Mouse (Mus musculus) liver, adult 2 months (tissue): ENCODE measurements at regions not wholly inside any gene's neighbourhood (a gene's known extent, or its start where the extent isn't known, plus 50 kb on each side); places are given as distances from the start of the nearest gene placed in this dataset.

Experiments used
- DNase-seq: peaks from one replicate; pipeline ENCODE4 v3.0.0-alpha.2; 2011; ENCODE audit warnings: low read depth, low spot score; ENCODE audit errors: extremely low read depth
- H3K27ac ChIP-seq: fragments of 200-500 bp; replicated peaks from 2 replicates; pipeline ENCODE4 v1.5.1; 2012; ENCODE audit warnings: low read depth, mild to moderate bottlenecking, control low read depth, inconsistent platforms, low read length; ENCODE audit not compliant: insufficient read depth
- H3K27me3 ChIP-seq: fragments of 200-500 bp; 2 replicates; pipeline ENCODE4 v1.6.1; 2012; ENCODE audit warnings: mild to moderate bottlenecking, moderate library complexity, low read length, inconsistent platforms; ENCODE audit not compliant: control insufficient read depth, insufficient read depth
- H3K36me3 ChIP-seq: fragments of 200-500 bp; 2 replicates; pipeline ENCODE4 v1.6.1; 2012; ENCODE audit warnings: low read length, inconsistent platforms; ENCODE audit not compliant: control insufficient read depth, insufficient read depth
- H3K4me1 ChIP-seq: fragments of 200-500 bp; 2 replicates; pipeline ENCODE4 v1.6.1; 2011; ENCODE audit warnings: low read length; ENCODE audit not compliant: control insufficient read depth, insufficient read depth
- H3K4me3 ChIP-seq: fragments of 200-500 bp; 2 replicates; pipeline ENCODE4 v1.5.1; 2011; ENCODE audit warnings: low read depth, mild to moderate bottlenecking, control low read depth, low read length, moderate library complexity; ENCODE audit not compliant: insufficient read depth
- H3K79me2 ChIP-seq: fragments of 200-500 bp; 2 replicates; pipeline ENCODE4 v1.6.1; 2012; ENCODE audit warnings: inconsistent platforms, mild to moderate bottlenecking, low read length, moderate library complexity; ENCODE audit not compliant: control insufficient read depth, insufficient read depth
- H3K9ac ChIP-seq: fragments of 200-500 bp; 2 replicates; pipeline ENCODE4 v1.6.1; 2012; ENCODE audit warnings: low read depth, mild to moderate bottlenecking, control low read depth, inconsistent platforms, low read length
- CTCF ChIP-seq: fragments of 200-500 bp; IDR thresholded peaks from 2 replicates; pipeline ENCODE4 v1.5.1; 2011; ENCODE audit warnings: low read depth, low read length, control low read depth
- POLR2A ChIP-seq: fragments of 200-500 bp; IDR thresholded peaks from 2 replicates; pipeline ENCODE4 v1.6.1; 2011; ENCODE audit warnings: low read length, control low read depth; ENCODE audit not compliant: insufficient read depth; ENCODE audit errors: extremely low read depth
- WGBS: fragments of 180-500 bp; shearing (Covaris S2); methylation state at CpG from one replicate; pipeline ENCODE4 v1.1.7; 2018; 5-methylcytosine and 5-hydroxymethylcytosine counted together

- Histone ChIP-seq H3K4me1 (no peaks in the 10 kb centered on the region), H3K27me3 (no peaks in the 10 kb centered on the region), H3K4me3 (no peak overlapping the region), H3K27ac (no peak overlapping the region), H3K9ac (no peak overlapping the region), H3K79me2 (no peaks in the 10 kb centered on the region), H3K36me3 (no peaks in the 10 kb centered on the region)
- TF ChIP-seq POLR2A (no peak), CTCF (no peak)
- DNase-seq: no peak
These were observed 556.5 kb upstream of the Sel1l start for GRCm38 (mm10) chr12:92405506-92405905.

- no peaks in the 10 kb centered on the region for H3K27me3 ChIP-seq
- no peak overlapping the region for H3K9ac ChIP-seq
- TF ChIP-seq CTCF (no peak), POLR2A (no peak)
- no peaks in the 10 kb centered on the region for H3K4me1 ChIP-seq
- H3K79me2 ChIP-seq: no peaks in the 10 kb centered on the region
- no peak overlapping the region for H3K27ac ChIP-seq
- no peak for DNase-seq
- H3K36me3 ChIP-seq: no peaks in the 10 kb centered on the region
- WGBS: 66% methylated on average over 1 of the region's 1 CpGs
- no peak overlapping the region for H3K4me3 ChIP-seq
These were observed 552.0 kb upstream of the Sel1l start for GRCm38 (mm10) chr12:92400987-92401386.

- Histone ChIP-seq H3K27ac (no peak overlapping the region), H3K9ac (no peak overlapping the region), H3K79me2 (no peaks in the 10 kb centered on the region), H3K4me3 (no peak overlapping the region), H3K27me3 (no peaks in the 10 kb centered on the region), H3K36me3 (no peaks in the 10 kb centered on the region), H3K4me1 (no peaks in the 10 kb centered on the region)
- TF ChIP-seq CTCF (no peak), POLR2A (no peak)
- DNase-seq: no peak
- 90% methylated on average over 2 of the region's 2 CpGs for WGBS
These were observed 537.2 kb upstream of the Sel1l start for GRCm38 (mm10) chr12:92386195-92386594.

GRCm38 (mm10) chr12:92384266-92384937 is 535.4 kb upstream of the Sel1l start:
- TF ChIP-seq CTCF (no peak), POLR2A (no peak)
- Histone ChIP-seq H3K79me2 (no peaks in the 10 kb centered on the region), H3K27ac (no peak overlapping the region), H3K27me3 (no peaks in the 10 kb centered on the region), H3K4me3 (no peak overlapping the region), H3K36me3 (no peaks in the 10 kb centered on the region), H3K4me1 (no peaks in the 10 kb centered on the region), H3K9ac (no peak overlapping the region)
- WGBS: 22% methylated on average over 5 of the region's 5 CpGs
- no peak for DNase-seq

- H3K4me1 ChIP-seq: no peaks in the 10 kb centered on the region
- TF ChIP-seq POLR2A (no peak), CTCF (no peak)
- H3K36me3 ChIP-seq: no peaks in the 10 kb centered on the region
- H3K27me3 ChIP-seq: no peaks in the 10 kb centered on the region
- no peak overlapping the region for H3K4me3 ChIP-seq
- H3K79me2 ChIP-seq: no peaks in the 10 kb centered on the region
- 61% methylated on average over 3 of the region's 3 CpGs for WGBS
- no peak overlapping the region for H3K27ac ChIP-seq
- H3K9ac ChIP-seq: no peak overlapping the region
- DNase-seq: no peak
These were observed 530.2 kb upstream of the Sel1l start for GRCm38 (mm10) chr12:92379130-92379529.

GRCm38 (mm10) chr12:92365926-92366325 is 517.0 kb upstream of the Sel1l start:
- Histone ChIP-seq H3K79me2 (no peaks in the 10 kb centered on the region), H3K4me3 (no peak overlapping the region), H3K27me3 (no peaks in the 10 kb centered on the region), H3K36me3 (no peaks in the 10 kb centered on the region), H3K9ac (no peak overlapping the region), H3K4me1 (no peaks in the 10 kb centered on the region), H3K27ac (no peak overlapping the region)
- 80% methylated on average over 5 of the region's 5 CpGs for WGBS
- DNase-seq: no peak
- TF ChIP-seq CTCF (no peak), POLR2A (no peak)
